Mouse (Mus musculus): ENCODE data around the gene Galm. TPM values are rescaled to one million over a fixed set of nuclear protein-coding genes. Genes with fewer than 3 reads are reported as not detected.

The Galm gene
- polyA plus RNA-seq, 1 experiment from 2014 or later: 16.7 TPM

DNA sequence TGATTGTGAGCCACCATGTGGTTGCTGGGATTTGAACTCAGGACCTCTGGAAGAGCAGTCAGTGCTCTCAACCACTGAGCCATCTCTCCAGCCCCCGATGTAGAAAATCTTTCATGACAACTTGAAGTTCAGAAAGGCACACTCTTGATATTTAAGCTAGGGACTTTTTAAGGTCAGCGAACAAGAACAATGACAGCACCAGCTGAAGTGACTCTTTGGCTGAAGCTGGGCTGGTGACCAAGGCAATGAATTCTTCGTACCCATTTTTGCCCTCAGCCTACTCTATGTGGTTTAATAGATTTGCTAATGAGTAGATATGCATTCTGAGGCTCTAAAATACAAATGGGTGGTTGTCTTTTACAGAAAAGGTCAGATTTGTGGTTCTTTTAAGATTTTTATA, 6.9 kb upstream of the Galm start:
- no peaks in the 10 kb centered on the region for H3K4me1 ChIP-seq (replicated peaks; ENCODE audit: control insufficient read depth, insufficient read depth, low read length)
- no peak overlapping the region for H3K4me2 ChIP-seq
- WGBS: 94% methylated on average over 3 of the region's 3 CpGs
- no peak overlapping the region for H3K27ac ChIP-seq (ENCODE audit: low read depth, low read length)
- no peaks in the 10 kb centered on the region for H3K9me3 ChIP-seq (ENCODE audit: control insufficient read depth, low read length)
- no peaks in the 10 kb centered on the region for H3K36me3 ChIP-seq (ENCODE audit: control insufficient read depth, insufficient read depth, low read length)
- H3K9ac ChIP-seq (ENCODE audit: low read depth, low read length): no peak overlapping the region
- H3K4me3 ChIP-seq (ENCODE audit: low read depth, low read length): no peak overlapping the region
- no peaks in the 10 kb centered on the region for H3K27me3 ChIP-seq (replicated peaks; ENCODE audit: control insufficient read depth, insufficient read depth, low read length)
- ATAC-seq (replicated peaks; ENCODE audit: low FRiP score): no peak
- no peak for DNase-seq (ENCODE audit: low spot score)

DNA sequence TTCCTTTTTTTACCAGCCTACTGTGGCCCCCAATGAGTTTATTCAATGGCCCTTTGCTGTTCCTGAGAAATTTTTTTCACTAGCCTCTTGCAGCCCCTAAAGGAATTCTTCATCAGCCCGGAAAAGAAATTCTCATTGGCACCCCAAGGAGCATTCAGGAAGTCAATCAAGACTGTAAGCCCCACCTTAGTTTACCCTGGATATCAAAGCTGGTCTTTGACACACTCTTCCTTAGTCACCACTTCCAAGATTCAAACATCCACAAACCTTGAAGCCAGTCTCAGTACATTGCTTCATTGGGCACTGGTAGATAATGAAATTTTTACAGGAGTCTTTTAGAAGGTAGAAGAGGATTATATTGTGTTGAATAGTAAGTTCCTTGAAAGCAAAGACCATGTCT, 5.4 kb upstream of the Galm start:
- ATAC-seq (replicated peaks; ENCODE audit: low FRiP score) (no peak), DNase-seq (ENCODE audit: low spot score) (no peak)
- no peaks in the 10 kb centered on the region for H3K9me3 ChIP-seq (ENCODE audit: control insufficient read depth, low read length)
- H3K9ac ChIP-seq (ENCODE audit: low read depth, low read length): no peak overlapping the region
- H3K27ac ChIP-seq (ENCODE audit: low read depth, low read length): no peak overlapping the region
- no peak overlapping the region for H3K4me2 ChIP-seq
- 64% methylated on average over 1 of the region's 1 CpGs for WGBS
- H3K27me3 ChIP-seq (replicated peaks; ENCODE audit: control insufficient read depth, insufficient read depth, low read length): no peaks in the 10 kb centered on the region
- H3K36me3 ChIP-seq (ENCODE audit: control insufficient read depth, insufficient read depth, low read length): no peaks in the 10 kb centered on the region
- H3K4me1 ChIP-seq (replicated peaks; ENCODE audit: control insufficient read depth, insufficient read depth, low read length): no peaks in the 10 kb centered on the region
- H3K4me3 ChIP-seq (ENCODE audit: low read depth, low read length): no peak overlapping the region

DNA sequence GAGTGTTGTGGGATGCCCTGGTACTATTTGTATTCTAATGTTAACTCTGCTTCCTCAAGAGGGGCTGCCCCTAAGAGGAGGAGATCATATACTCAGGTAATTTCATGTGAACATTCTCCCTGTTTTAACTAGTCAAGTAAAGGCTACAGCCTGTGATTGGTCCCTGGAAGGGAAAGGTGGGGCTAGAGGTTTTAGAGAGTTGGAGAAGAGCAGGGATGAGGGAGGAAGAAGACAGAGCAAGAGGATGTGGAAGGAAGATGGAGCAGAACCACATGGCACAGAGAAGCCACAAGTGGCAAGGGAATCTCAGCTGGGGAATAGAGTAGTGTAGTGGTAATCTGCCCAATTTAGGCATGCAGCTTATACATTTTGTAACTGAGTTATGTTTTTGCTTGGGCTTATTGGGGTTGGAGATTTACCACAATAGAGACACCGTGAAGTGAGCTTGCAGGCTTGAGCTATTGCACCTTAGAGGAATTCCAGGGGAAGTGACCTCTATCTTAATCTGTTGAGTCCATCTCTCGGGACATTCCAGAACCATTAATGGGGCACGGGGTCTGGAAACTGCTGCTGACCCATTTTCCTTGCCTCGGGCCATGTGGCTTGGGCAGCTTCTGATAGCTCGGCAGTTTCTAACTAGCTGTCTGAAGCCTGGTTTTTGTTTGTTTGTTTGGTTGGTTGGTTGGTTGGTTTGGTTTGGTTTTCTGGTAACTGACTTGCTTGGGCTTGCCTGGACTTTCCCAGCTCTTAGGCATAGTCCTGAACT, 2.1 kb upstream of the Galm start:
- Histone ChIP-seq H3K4me2 (no peak overlapping the region), H3K9ac (ENCODE audit: low read depth, low read length) (no peak overlapping the region), H3K4me3 (ENCODE audit: low read depth, low read length) (no peak overlapping the region), H3K9me3 (ENCODE audit: control insufficient read depth, low read length) (no peaks in the 10 kb centered on the region), H3K27ac (ENCODE audit: low read depth, low read length) (no peak overlapping the region), H3K27me3 (replicated peaks; ENCODE audit: control insufficient read depth, insufficient read depth, low read length) (no peaks in the 10 kb centered on the region), H3K36me3 (ENCODE audit: control insufficient read depth, insufficient read depth, low read length) (no peaks in the 10 kb centered on the region), H3K4me1 (replicated peaks; ENCODE audit: control insufficient read depth, insufficient read depth, low read length) (no peaks in the 10 kb centered on the region; the same call in 1 of the 2 replicates)
- 79% methylated on average over 5 of the region's 5 CpGs for WGBS
- ATAC-seq (replicated peaks; ENCODE audit: low FRiP score): no peak
- DNase-seq (ENCODE audit: low spot score): no peak

DNA sequence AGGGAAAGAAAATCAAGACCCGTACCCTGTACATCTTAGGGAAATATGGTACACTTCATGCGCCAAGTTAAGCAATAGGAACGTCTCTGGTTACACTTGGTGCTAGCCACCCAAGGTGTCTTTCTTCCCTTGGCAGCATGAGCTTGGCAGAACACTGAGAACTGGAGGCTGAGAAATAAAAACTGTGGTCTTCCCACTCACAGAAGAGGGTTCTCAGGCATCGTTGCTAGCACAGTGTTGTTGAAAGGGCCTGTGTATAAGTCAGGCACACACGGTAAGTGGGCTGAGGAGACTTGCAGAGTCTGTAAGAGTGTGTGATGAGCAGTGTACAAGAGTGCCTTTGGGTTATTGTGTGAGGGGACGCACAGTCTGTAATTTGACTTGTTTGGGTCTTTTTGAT, 1.1 kb upstream of the Galm start:
- ATAC-seq (replicated peaks; ENCODE audit: low FRiP score) (no peak), DNase-seq (ENCODE audit: low spot score) (no peak)
- no peak overlapping the region for H3K4me3 ChIP-seq (ENCODE audit: low read depth, low read length)
- H3K27me3 ChIP-seq (replicated peaks; ENCODE audit: control insufficient read depth, insufficient read depth, low read length): no peaks in the 10 kb centered on the region
- no peaks in the 10 kb centered on the region for H3K36me3 ChIP-seq (ENCODE audit: control insufficient read depth, insufficient read depth, low read length)
- no peaks in the 10 kb centered on the region; the same call in 1 of the 2 replicates for H3K4me1 ChIP-seq (replicated peaks; ENCODE audit: control insufficient read depth, insufficient read depth, low read length)
- H3K9me3 ChIP-seq (ENCODE audit: control insufficient read depth, low read length): no peaks in the 10 kb centered on the region
- no peak overlapping the region for H3K27ac ChIP-seq (ENCODE audit: low read depth, low read length)
- no peak overlapping the region for H3K4me2 ChIP-seq
- no peak overlapping the region for H3K9ac ChIP-seq (ENCODE audit: low read depth, low read length)
- whole genome bisulfite sequencing: 88% methylated on average over 6 of the region's 6 CpGs

DNA sequence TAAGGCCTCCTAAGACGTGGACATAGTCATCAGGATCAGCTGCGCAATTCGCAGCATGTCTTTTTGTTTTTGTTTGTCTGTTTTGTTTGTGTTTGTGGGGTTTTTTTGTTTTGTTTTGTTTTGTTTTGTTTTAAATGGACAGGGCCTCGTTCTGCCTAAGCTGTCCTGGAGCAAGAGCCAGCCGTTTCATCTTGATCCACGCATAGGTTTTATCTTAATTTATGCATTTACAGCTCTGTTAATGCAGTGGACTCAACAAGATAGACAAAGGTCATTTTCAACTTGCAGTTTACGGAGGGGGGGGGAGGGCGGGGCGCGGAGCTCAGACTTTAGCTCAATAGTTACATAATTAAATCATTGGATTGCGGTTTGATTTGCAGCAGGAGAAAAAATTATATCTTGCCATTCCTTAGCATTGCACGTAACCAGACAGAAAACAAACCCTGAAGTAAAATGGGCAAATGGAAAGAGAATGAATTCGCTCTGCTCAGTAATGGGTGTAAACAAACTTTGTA, 1.3 kb downstream of the Galm start:
- ATAC-seq (replicated peaks; ENCODE audit: low FRiP score) (no peak), DNase-seq (ENCODE audit: low spot score) (no peak)
- H3K9ac ChIP-seq (ENCODE audit: low read depth, low read length): no peak overlapping the region
- no peaks in the 10 kb centered on the region for H3K9me3 ChIP-seq (ENCODE audit: control insufficient read depth, low read length)
- WGBS: 82% methylated on average over 13 of the region's 13 CpGs
- H3K36me3 ChIP-seq (ENCODE audit: control insufficient read depth, insufficient read depth, low read length): no peaks in the 10 kb centered on the region
- peak overlapping the region; percentile 56; the same call in 1 of the 2 replicates for H3K4me3 ChIP-seq (ENCODE audit: low read depth, low read length)
- peak overlapping the region; percentile 79 for H3K4me2 ChIP-seq
- H3K27ac ChIP-seq (ENCODE audit: low read depth, low read length): no peak overlapping the region
- no peaks in the 10 kb centered on the region; the same call in 1 of the 2 replicates for H3K4me1 ChIP-seq (replicated peaks; ENCODE audit: control insufficient read depth, insufficient read depth, low read length)
- no peaks in the 10 kb centered on the region for H3K27me3 ChIP-seq (replicated peaks; ENCODE audit: control insufficient read depth, insufficient read depth, low read length)

DNA sequence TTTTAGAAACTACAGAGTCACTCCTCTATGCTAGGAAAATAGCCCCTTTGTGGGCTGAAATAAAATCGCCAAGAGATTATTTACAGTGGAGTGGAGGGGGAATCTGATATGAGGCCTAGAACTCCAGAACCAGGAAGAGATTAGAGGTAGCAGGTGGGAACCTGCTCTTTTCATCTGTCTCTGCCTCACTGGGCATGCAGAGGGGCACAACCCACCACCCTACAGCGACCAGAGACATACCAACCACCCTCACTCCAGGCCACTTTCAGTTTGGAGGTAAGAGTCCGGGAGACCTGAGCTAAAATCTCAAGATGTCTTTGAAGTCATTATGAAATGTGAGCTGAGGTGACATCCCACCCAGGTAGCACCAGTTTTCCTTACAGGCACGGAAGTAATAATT, 2.1 kb downstream of the Galm start:
- no peaks in the 10 kb centered on the region; the same call in 1 of the 2 replicates for H3K4me1 ChIP-seq (replicated peaks; ENCODE audit: control insufficient read depth, insufficient read depth, low read length)
- no peak for ATAC-seq (replicated peaks; ENCODE audit: low FRiP score)
- WGBS: 84% methylated on average over 4 of the region's 4 CpGs

DNA sequence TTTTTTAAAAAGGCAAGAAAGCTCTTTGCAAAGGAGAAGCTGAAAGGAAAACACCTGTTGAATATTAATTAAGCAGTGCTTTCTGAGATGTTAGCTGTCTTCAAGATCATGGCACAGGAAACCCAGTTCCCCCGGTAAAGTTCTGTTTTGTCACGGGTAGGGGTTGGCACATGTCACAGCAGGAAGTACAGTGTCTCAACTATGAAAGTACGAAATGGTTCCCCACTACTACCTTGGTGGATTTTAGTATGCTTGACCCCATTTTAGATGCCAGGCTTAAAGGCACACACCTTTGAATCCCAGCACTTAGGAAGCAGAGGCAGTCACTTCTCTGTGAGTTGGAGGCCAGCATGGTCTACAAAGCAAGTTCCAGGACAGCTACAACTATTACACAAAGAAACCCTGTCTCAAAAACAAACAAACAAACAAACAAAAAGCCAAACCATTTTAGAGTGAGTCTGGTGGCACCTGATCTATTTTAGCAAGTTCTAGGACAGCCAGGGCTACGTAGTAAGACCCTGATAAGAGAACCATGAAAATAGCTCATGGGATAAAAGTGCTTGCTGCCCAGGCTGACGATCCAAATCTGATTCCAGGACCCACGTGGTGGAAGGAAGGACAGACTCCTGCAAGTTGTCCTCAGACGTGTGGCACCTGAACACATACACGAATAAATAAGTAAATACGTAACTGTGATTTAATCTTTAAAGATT, 3.6 kb downstream of the Galm start:
- no peak overlapping the region for H3K9ac ChIP-seq (ENCODE audit: low read depth, low read length)
- ATAC-seq (replicated peaks; ENCODE audit: low FRiP score) (no peak), DNase-seq (ENCODE audit: low spot score) (no peak)
- H3K4me3 ChIP-seq (ENCODE audit: low read depth, low read length): no peak overlapping the region
- H3K9me3 ChIP-seq (ENCODE audit: control insufficient read depth, low read length): no peaks in the 10 kb centered on the region
- H3K27me3 ChIP-seq (replicated peaks; ENCODE audit: control insufficient read depth, insufficient read depth, low read length): no peaks in the 10 kb centered on the region
- no peaks in the 10 kb centered on the region for H3K36me3 ChIP-seq (ENCODE audit: control insufficient read depth, insufficient read depth, low read length)
- 66% methylated on average over 9 of the region's 9 CpGs for WGBS
- H3K4me1 ChIP-seq (replicated peaks; ENCODE audit: control insufficient read depth, insufficient read depth, low read length): no peaks in the 10 kb centered on the region; the same call in 1 of the 2 replicates
- no peak overlapping the region for H3K4me2 ChIP-seq
- H3K27ac ChIP-seq (ENCODE audit: low read depth, low read length): no peak overlapping the region

More for the DNA sequence above, 2.1 kb downstream of the Galm start:
- Histone ChIP-seq H3K9me3 (ENCODE audit: control insufficient read depth, low read length) (no peaks in the 10 kb centered on the region), H3K9ac (ENCODE audit: low read depth, low read length) (no peak overlapping the region), H3K36me3 (ENCODE audit: control insufficient read depth, insufficient read depth, low read length) (no peaks in the 10 kb centered on the region), H3K27me3 (replicated peaks; ENCODE audit: control insufficient read depth, insufficient read depth, low read length) (no peaks in the 10 kb centered on the region), H3K27ac (ENCODE audit: low read depth, low read length) (no peak overlapping the region), H3K4me2 (no peak overlapping the region), H3K4me3 (ENCODE audit: low read depth, low read length) (no peak overlapping the region)
- DNase-seq (ENCODE audit: low spot score): no peak

DNA sequence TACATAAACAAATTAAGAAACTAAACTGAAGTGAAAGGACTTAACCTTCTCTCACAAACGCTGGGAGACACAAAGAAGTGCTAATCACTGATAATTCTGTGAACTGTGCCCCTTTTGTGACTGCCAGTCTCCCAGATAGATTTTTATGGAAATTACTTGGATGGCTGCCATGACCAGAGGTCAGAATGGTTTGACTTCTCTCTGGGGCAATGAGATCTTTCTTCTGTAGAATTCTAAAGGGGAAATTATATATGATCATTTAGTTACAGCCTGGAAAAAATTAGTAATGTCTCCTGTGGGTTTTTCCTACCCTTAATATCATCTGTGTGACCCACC, 4.1 kb downstream of the Galm start:
- Histone ChIP-seq H3K4me2 (no peak overlapping the region), H3K36me3 (ENCODE audit: control insufficient read depth, insufficient read depth, low read length) (no peaks in the 10 kb centered on the region), H3K27ac (ENCODE audit: low read depth, low read length) (no peak overlapping the region), H3K9ac (ENCODE audit: low read depth, low read length) (no peak overlapping the region), H3K4me3 (ENCODE audit: low read depth, low read length) (no peak overlapping the region), H3K9me3 (ENCODE audit: control insufficient read depth, low read length) (no peaks in the 10 kb centered on the region), H3K4me1 (replicated peaks; ENCODE audit: control insufficient read depth, insufficient read depth, low read length) (no peaks in the 10 kb centered on the region; the same call in 1 of the 2 replicates), H3K27me3 (replicated peaks; ENCODE audit: control insufficient read depth, insufficient read depth, low read length) (no peaks in the 10 kb centered on the region)
- DNase-seq (ENCODE audit: low spot score) (no peak), ATAC-seq (replicated peaks; ENCODE audit: low FRiP score) (no peak)
- 53% methylated on average over 1 of the region's 1 CpGs for WGBS

All from liver, embryonic 11.5 days (tissue).